Mouse (Mus musculus): ENCODE results near the gene Rbm20. TPM values are rescaled to one million over a fixed set of nuclear protein-coding genes. Genes with fewer than 3 reads are reported as not detected.

The Rbm20 gene
- total RNA-seq, 2 experiments from 2014 or later, result 1.7 to 2.9 TPM

GRCm38 (mm10) chr19:53713364-53713763, 36.3 kb downstream of the Rbm20 start:
- no peak for DNase-seq (ENCODE audit: low spot score in 2 of 2)

- no peak for DNase-seq (ENCODE audit: low spot score in 2 of 2)
Observed at GRCm38 (mm10) chr19:53716469-53716868, 39.4 kb downstream of the Rbm20 start.

- DNase-seq (ENCODE audit: low spot score in 2 of 2), result no peak
Observed at GRCm38 (mm10) chr19:53717364-53717763, 40.3 kb downstream of the Rbm20 start.

GRCm38 (mm10) chr19:53722186-53722585, 45.1 kb downstream of the Rbm20 start:
- DNase-seq (ENCODE audit: low spot score in 2 of 2), result no peak

- no peak for DNase-seq (ENCODE audit: low spot score in 2 of 2)
Observed at GRCm38 (mm10) chr19:53724053-53724452, 46.9 kb downstream of the Rbm20 start.

- no peak for DNase-seq (ENCODE audit: low spot score in 2 of 2)
Observed at GRCm38 (mm10) chr19:53726340-53726739, 49.2 kb downstream of the Rbm20 start.

- no peak for DNase-seq (ENCODE audit: low spot score in 2 of 2)
Observed at GRCm38 (mm10) chr19:53726755-53727154, 49.6 kb downstream of the Rbm20 start.

GRCm38 (mm10) chr19:53727277-53727676, 50.2 kb downstream of the Rbm20 start:
- no peak for DNase-seq (ENCODE audit: low spot score in 2 of 2)

- no peak for DNase-seq (ENCODE audit: low spot score in 2 of 2)
Observed at GRCm38 (mm10) chr19:53727886-53728669, 51.0 kb downstream of the Rbm20 start.

GRCm38 (mm10) chr19:53729919-53730318, 52.8 kb downstream of the Rbm20 start:
- DNase-seq (ENCODE audit: low spot score in 2 of 2), result no peak

GRCm38 (mm10) chr19:53731761-53732201, 54.7 kb downstream of the Rbm20 start:
- no peak for DNase-seq (ENCODE audit: low spot score in 2 of 2)

GRCm38 (mm10) chr19:53734845-53735244, 57.7 kb downstream of the Rbm20 start:
- no peak for DNase-seq (ENCODE audit: low spot score in 2 of 2)

- DNase-seq (ENCODE audit: low spot score in 2 of 2), result no peak
Observed at GRCm38 (mm10) chr19:53738701-53739131, 61.6 kb downstream of the Rbm20 start.

- no peak for DNase-seq (ENCODE audit: low spot score in 2 of 2)
Observed at GRCm38 (mm10) chr19:53739570-53740266, 62.6 kb downstream of the Rbm20 start.

GRCm38 (mm10) chr19:53740750-53741380, 63.8 kb downstream of the Rbm20 start:
- DNase-seq (ENCODE audit: low spot score in 2 of 2), result no peak

GRCm38 (mm10) chr19:53741902-53742301, 64.8 kb downstream of the Rbm20 start:
- peak in 1 of 2 experiments; percentile 21 for DNase-seq (ENCODE audit: low spot score in 2 of 2)

- DNase-seq (ENCODE audit: low spot score in 2 of 2), result no peak
Observed at GRCm38 (mm10) chr19:53745354-53745753, 68.2 kb downstream of the Rbm20 start.

GRCm38 (mm10) chr19:53746116-53746515, 69.0 kb downstream of the Rbm20 start:
- DNase-seq (ENCODE audit: low spot score in 2 of 2), result no peak

- DNase-seq (ENCODE audit: low spot score in 2 of 2), result no peak
Observed at GRCm38 (mm10) chr19:53748236-53748775, 71.2 kb downstream of the Rbm20 start.

GRCm38 (mm10) chr19:53749326-53749725, 72.2 kb downstream of the Rbm20 start:
- no peak for DNase-seq (ENCODE audit: low spot score in 2 of 2)

GRCm38 (mm10) chr19:53751420-53752185, 74.5 kb downstream of the Rbm20 start:
- no peak for DNase-seq (ENCODE audit: low spot score in 2 of 2)

Data from layer of hippocampus, adult 18-20 months (tissue).